Mouse (Mus musculus): ENCODE data around the gene Daxx.

- no peak for TF ChIP-seq POLR2A (IDR thresholded peaks at IDR 0.05; ENCODE audit: borderline replicate concordance, extremely low read depth, insufficient read depth, insufficient read length, poor library complexity, severe bottlenecking)
- TF ChIP-seq CTCF (IDR thresholded peaks at IDR 0.05; ENCODE audit: borderline replicate concordance, extremely low read depth, insufficient read depth, insufficient read length), result no peak
Observed at GRCm38 (mm10) chr17:33931947-33932346, 22.7 kb downstream of the Daxx start.

Data from brain, embryonic 14.5 days (tissue).